Comparison of ENCODE assay signal across 8 mouse cellular contexts in the genomic region with DNA sequence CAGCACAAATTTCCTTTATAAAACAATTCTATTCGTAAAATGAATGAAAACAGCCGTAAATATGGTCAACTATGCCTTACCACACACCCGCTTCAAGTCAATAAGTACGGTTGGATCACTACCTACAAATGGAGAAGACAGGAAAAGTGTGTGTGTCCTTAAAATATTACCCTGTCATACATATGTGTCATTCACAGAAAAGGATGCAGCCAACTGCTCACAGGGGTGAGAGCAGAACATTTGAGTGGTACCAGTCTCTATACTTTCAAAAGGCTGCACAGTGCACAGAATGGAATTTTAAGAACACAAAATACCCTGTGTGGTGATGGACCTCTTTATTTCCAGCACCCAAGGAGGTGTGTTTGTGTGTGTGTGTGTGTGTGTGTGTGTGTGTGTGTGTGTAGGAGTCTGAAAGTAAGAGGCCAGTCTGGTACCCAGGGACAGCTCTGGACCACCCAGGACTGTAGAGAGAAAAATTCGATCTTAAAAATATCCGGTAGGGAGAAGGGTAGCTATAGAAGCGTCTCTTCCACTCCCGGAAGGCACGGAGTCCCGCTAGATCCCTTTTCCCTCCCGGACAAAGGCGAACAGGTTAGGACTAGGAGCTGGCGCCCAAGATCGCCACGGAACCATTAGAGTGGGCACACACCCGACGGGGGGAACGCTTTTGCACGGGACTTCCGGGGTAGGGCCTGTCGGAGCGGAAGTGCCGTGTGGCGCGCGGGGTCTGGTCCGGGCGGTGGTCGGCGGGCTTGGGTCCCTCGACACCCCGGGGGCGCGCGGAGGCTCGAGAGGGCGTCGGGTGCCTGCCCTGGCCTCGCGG. TPM values are rescaled to one million over a fixed set of nuclear protein-coding genes. Genes with fewer than 3 reads are reported as not detected.
DNase-seq lines count a peak whose midpoint lies in the region; ATAC-seq and TF ChIP-seq lines count a peak whose summit lies in the region.

A gene (plus strand): TSS at position 695 of the 823 bp plus-strand sequence.

- peak within 1 kb of the TSS; percentile 98 for H3K4me3 ChIP-seq in embryonic facial prominence, embryonic 14.5 days (ENCODE audit: low read depth, low read length)
- H3K4me3 ChIP-seq in limb, embryonic 14.5 days (replicated peaks; ENCODE audit: low read length): peak within 1 kb of the TSS; percentile 99
- H3K4me3 ChIP-seq in midbrain, postnatal 0 days (ENCODE audit: low read depth, low read length): peak within 1 kb of the TSS; percentile 69

- peak; percentile 65; the same call in 1 of the 2 replicates for TF ChIP-seq POLR2A in limb, embryonic 14.5 days (IDR thresholded peaks at IDR 0.05; ENCODE audit: borderline replicate concordance, extremely low read depth, insufficient read depth, insufficient read length)

- peak within 1 kb of the TSS; percentile 82 for H3K4me2 ChIP-seq in embryonic facial prominence, embryonic 14.5 days (ENCODE audit: low read depth, low read length)
- H3K4me2 ChIP-seq in limb, embryonic 14.5 days (replicated peaks; ENCODE audit: low read depth, low read length, severe bottlenecking): peak within 1 kb of the TSS; percentile 76
- peak within 1 kb of the TSS; percentile 64 for H3K4me2 ChIP-seq in midbrain, postnatal 0 days (ENCODE audit: low read depth, low read length, poor library complexity, severe bottlenecking)

- DNase-seq in 3T3-L1 (ENCODE audit: low read depth, low spot score): peak; percentile 87
- peak; percentile 79 to 84 for DNase-seq in adrenal gland, postnatal 4 days (ENCODE audit: low spot score in 2 of 2)
- peak; percentile 93 for DNase-seq in embryonic facial prominence, embryonic 14.5 days (ENCODE audit: low spot score)
- DNase-seq in heart, adult 8-10 months (ENCODE audit: low spot score): peak; percentile 88
- DNase-seq in kidney, adult 9 months: peak; percentile 91
- peak; percentile 90 for DNase-seq in limb, embryonic 14.5 days (ENCODE audit: low spot score)
- DNase-seq in midbrain, postnatal 0 days (ENCODE audit: low spot score): peak; percentile 93
- DNase-seq in spleen, postnatal 14 days (ENCODE audit: low spot score in 2 of 2): peak; percentile 80 to 88

- no peaks in the 10 kb centered on the region for H3K9me3 ChIP-seq in embryonic facial prominence, embryonic 14.5 days (ENCODE audit: control insufficient read depth, low read length)
- H3K9me3 ChIP-seq in limb, embryonic 14.5 days (ENCODE audit: control insufficient read depth, low read length): no peaks in the 10 kb centered on the region
- no peaks in the 10 kb centered on the region for H3K9me3 ChIP-seq in midbrain, postnatal 0 days (ENCODE audit: low read length)

- TF ChIP-seq CTCF in midbrain, postnatal 0 days (IDR thresholded peaks at IDR 0.05): no peak

- H3K36me3 ChIP-seq in embryonic facial prominence, embryonic 14.5 days (ENCODE audit: control insufficient read depth, insufficient read depth, low read length): peaks cover 21% of the 10 kb centered on the region
- H3K36me3 ChIP-seq in limb, embryonic 14.5 days (ENCODE audit: control insufficient read depth, insufficient read depth, low read length): peaks cover 18% of the 10 kb centered on the region
- H3K36me3 ChIP-seq in midbrain, postnatal 0 days (ENCODE audit: insufficient read depth, low read length): peaks cover 7% of the 10 kb centered on the region; the same call in 1 of the 2 replicates

- 17% methylated on average over 20 of the region's 40 CpGs for WGBS in embryonic facial prominence, embryonic 14.5 days
- WGBS in limb, embryonic 14.5 days: 10% methylated on average over 29 of the region's 40 CpGs
- 8% methylated on average over 40 of the region's 40 CpGs for WGBS in midbrain, postnatal 0 days

- peaks cover 15% of the 10 kb centered on the region for H3K4me1 ChIP-seq in embryonic facial prominence, embryonic 14.5 days (ENCODE audit: control insufficient read depth, insufficient read depth, low read length)
- peaks cover 21% of the 10 kb centered on the region for H3K4me1 ChIP-seq in limb, embryonic 14.5 days (ENCODE audit: control insufficient read depth, insufficient read depth, low read length)
- H3K4me1 ChIP-seq in midbrain, postnatal 0 days (ENCODE audit: insufficient read depth, low read length): peaks cover 7% of the 10 kb centered on the region; the same call in 1 of the 2 replicates

- peak; percentile 97 for ATAC-seq in embryonic facial prominence, embryonic 14.5 days (ENCODE audit: low read depth)
- peak; percentile 97 for ATAC-seq in limb, embryonic 14.5 days (ENCODE audit: low FRiP score, low read depth)
- ATAC-seq in midbrain, postnatal 0 days (ENCODE audit: low FRiP score): peak; percentile 93

- no peaks in the 10 kb centered on the region for H3K27me3 ChIP-seq in embryonic facial prominence, embryonic 14.5 days (replicated peaks; ENCODE audit: control insufficient read depth, insufficient read depth, low read length)
- no peaks in the 10 kb centered on the region for H3K27me3 ChIP-seq in limb, embryonic 14.5 days (ENCODE audit: control insufficient read depth, insufficient read depth, low read length)
- no peaks in the 10 kb centered on the region for H3K27me3 ChIP-seq in midbrain, postnatal 0 days (ENCODE audit: insufficient read depth, low read length)

- peak within 1 kb of the TSS; percentile 84 for H3K27ac ChIP-seq in embryonic facial prominence, embryonic 14.5 days (replicated peaks; ENCODE audit: low read depth, low read length)
- peak within 1 kb of the TSS; percentile 86 for H3K27ac ChIP-seq in limb, embryonic 14.5 days (replicated peaks; ENCODE audit: low read depth, low read length)
- peak within 1 kb of the TSS; percentile 70 for H3K27ac ChIP-seq in midbrain, postnatal 0 days (ENCODE audit: low read depth, low read length)

- peak within 1 kb of the TSS; percentile 96 for H3K9ac ChIP-seq in embryonic facial prominence, embryonic 14.5 days (ENCODE audit: low read depth, low read length)
- H3K9ac ChIP-seq in limb, embryonic 14.5 days (ENCODE audit: low read depth, low read length, severe bottlenecking): peak within 1 kb of the TSS; percentile 93
- H3K9ac ChIP-seq in midbrain, postnatal 0 days (replicated peaks; ENCODE audit: low read length, poor library complexity, severe bottlenecking): peak within 1 kb of the TSS; percentile 79

RNA-seq across cellular contexts. Expression of the gene that starts here (rescaled TPM):
- total RNA-seq in adrenal gland, postnatal 4 days (2021): 10 to 100 TPM; 68.5 to 71.7 TPM
- 221 and 240 TPM in 2 replicates for polyA plus RNA-seq in embryonic facial prominence, embryonic 14.5 days (2014; fragmentation: Nextera tagmentation; extraction: Ambion mirVana)
- total RNA-seq in heart, adult 8-10 months (2022): 10 to 100 TPM; 29.5 to 31.1 (median 29.9) TPM
- 163 and 178 TPM in 2 replicates for polyA plus RNA-seq in limb, embryonic 14.5 days (2012; rRNA removed)
- polyA plus RNA-seq in limb, embryonic 14.5 days (2014; fragmentation: Nextera tagmentation; extraction: Ambion mirVana): 252 and 260 TPM in 2 replicates
- total RNA-seq in midbrain, postnatal 0 days (2014; rRNA removed): 96.2 and 111 TPM in 2 replicates
- 91.5 and 92.2 TPM in 2 replicates for polyA plus RNA-seq in midbrain, postnatal 0 days (2015; fragmentation: Nextera tagmentation; extraction: Ambion mirVana)

Comparison
In these comparisons a context has a peak if more than half of its experiments do, and no peak if none do; other contexts are left out.
1. Peak in every context shown above with its lines: DNase-seq, ATAC-seq, H3K4me3 ChIP-seq and H3K27ac ChIP-seq.